Comparison of ENCODE assay signal across 9 mouse cellular contexts in the genomic region with DNA sequence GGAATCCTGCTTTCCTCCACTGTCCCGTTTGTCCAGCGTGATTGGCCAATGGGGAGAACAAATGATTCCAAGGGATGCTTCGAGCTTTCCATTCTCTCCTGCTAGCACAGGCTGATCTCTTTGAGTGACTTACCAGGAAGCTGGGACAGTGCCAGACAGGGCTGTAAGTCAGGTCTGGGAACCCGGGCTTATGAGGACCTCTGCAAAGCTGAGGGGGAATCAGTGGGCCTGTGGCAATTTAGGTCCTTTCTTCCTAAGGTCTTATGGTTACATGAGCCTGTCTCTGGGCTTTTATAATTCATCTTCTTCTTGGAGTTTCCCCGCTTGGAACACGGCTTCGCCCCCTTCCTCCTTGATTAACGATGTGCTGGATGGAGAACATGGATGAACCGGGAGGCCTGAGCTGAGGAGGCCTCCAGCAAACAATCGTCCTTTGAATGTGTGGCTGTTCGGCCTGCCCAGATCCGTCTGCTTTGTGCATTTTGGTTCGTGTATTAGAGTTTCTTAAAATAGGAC.
DNase-seq lines count a peak whose midpoint lies in the region; ATAC-seq and TF ChIP-seq lines count a peak whose summit lies in the region.
"Had no signal": no experiment of that assay in that cellular context is flagged by ENCODE, and none has a peak within 500 bp of the region (broad histone marks: within the 10 kb centered on the region; RNA-seq: fewer than 3 reads in every experiment).

No protein-coding gene starts in this region.

- H3K36me3 ChIP-seq in intestine, embryonic 14.5 days (ENCODE audit: control insufficient read depth, insufficient read depth, low read length) = no peaks in the 10 kb centered on the region
- H3K36me3 ChIP-seq in intestine, postnatal 0 days (ENCODE audit: control insufficient read depth, insufficient read depth) = no peaks in the 10 kb centered on the region
- H3K36me3 ChIP-seq in hindbrain, embryonic 11.5 days (ENCODE audit: control insufficient read depth, insufficient read depth, low read length) = no peaks in the 10 kb centered on the region
- no peaks in the 10 kb centered on the region for H3K36me3 ChIP-seq in midbrain, embryonic 12.5 days
- H3K36me3 ChIP-seq: G1E had no signal

- ATAC-seq in intestine, embryonic 14.5 days (replicated peaks; ENCODE audit: low FRiP score, low TSS enrichment, low read depth) = no peak
- no peak for ATAC-seq in intestine, postnatal 0 days
- ATAC-seq in hindbrain, embryonic 11.5 days (ENCODE audit: low FRiP score) = no peak
- no peak for ATAC-seq in midbrain, embryonic 12.5 days (ENCODE audit: low FRiP score, low read depth)

- peak overlapping the region; percentile 14 for H3K4me2 ChIP-seq in intestine, embryonic 14.5 days (ENCODE audit: low read length)
- H3K4me2 ChIP-seq in intestine, postnatal 0 days (replicated peaks; ENCODE audit: low read depth) = no peak overlapping the region
- H3K4me2 ChIP-seq in hindbrain, embryonic 11.5 days (replicated peaks; ENCODE audit: low read depth, low read length) = no peak overlapping the region
- H3K4me2 ChIP-seq in midbrain, embryonic 12.5 days (replicated peaks) = no peak overlapping the region

- peaks cover 51% of the 10 kb centered on the region for H3K4me1 ChIP-seq in intestine, embryonic 14.5 days (replicated peaks; ENCODE audit: control insufficient read depth, insufficient read depth, low read length)
- H3K4me1 ChIP-seq in intestine, postnatal 0 days (replicated peaks; ENCODE audit: control insufficient read depth, insufficient read depth, low read length) = no peaks in the 10 kb centered on the region
- peaks cover 14% of the 10 kb centered on the region; the same call in 1 of the 2 replicates for H3K4me1 ChIP-seq in embryonic fibroblast, embryonic 13.5 days (ENCODE audit: control insufficient read depth, insufficient read depth, low read length)
- peaks cover 3% of the 10 kb centered on the region for H3K4me1 ChIP-seq in hindbrain, embryonic 11.5 days (replicated peaks; ENCODE audit: control insufficient read depth, insufficient read depth, low read length)
- peaks cover 28% of the 10 kb centered on the region for H3K4me1 ChIP-seq in midbrain, embryonic 12.5 days

- no peak overlapping the region for H3K9ac ChIP-seq in intestine, embryonic 14.5 days (ENCODE audit: low read length)
- H3K9ac ChIP-seq in intestine, postnatal 0 days (ENCODE audit: low read depth, low read length) = no peak overlapping the region
- no peak overlapping the region for H3K9ac ChIP-seq in hindbrain, embryonic 11.5 days (ENCODE audit: low read depth, low read length)
- peak overlapping the region; percentile 37 for H3K9ac ChIP-seq in midbrain, embryonic 12.5 days (replicated peaks)

- H3K9me3 ChIP-seq in intestine, embryonic 14.5 days (ENCODE audit: control insufficient read depth, low read length) = no peaks in the 10 kb centered on the region
- H3K9me3 ChIP-seq in intestine, postnatal 0 days (ENCODE audit: control insufficient read depth) = no peaks in the 10 kb centered on the region
- no peaks in the 10 kb centered on the region for H3K9me3 ChIP-seq in hindbrain, embryonic 11.5 days (ENCODE audit: control insufficient read depth, low read length)
- no peaks in the 10 kb centered on the region for H3K9me3 ChIP-seq in midbrain, embryonic 12.5 days

- 38% methylated on average over 13 of the region's 13 CpGs for WGBS in intestine, embryonic 14.5 days
- 50% methylated on average over 13 of the region's 13 CpGs for WGBS in intestine, postnatal 0 days
- WGBS in hindbrain, embryonic 11.5 days = 52% methylated on average over 13 of the region's 13 CpGs
- 57% methylated on average over 13 of the region's 13 CpGs for WGBS in midbrain, embryonic 12.5 days

- no peak for DNase-seq in intestine, embryonic 14.5 days (ENCODE audit: low spot score)
- peak; percentile 25 for DNase-seq in hindbrain, embryonic 11.5 days (ENCODE audit: low spot score)
- DNase-seq in frontal cortex, postnatal 10 days (ENCODE audit: low spot score in 2 of 2) = no peak
- no peak for DNase-seq in embryo, embryonic 11 days
- no peak for DNase-seq in testis, postnatal 14 days (ENCODE audit: low spot score)

- no peaks in the 10 kb centered on the region for H3K27me3 ChIP-seq in intestine, embryonic 14.5 days (replicated peaks; ENCODE audit: control insufficient read depth, insufficient read depth, low read length)
- no peaks in the 10 kb centered on the region for H3K27me3 ChIP-seq in intestine, postnatal 0 days (replicated peaks; ENCODE audit: control insufficient read depth, insufficient read depth, low read length)
- H3K27me3 ChIP-seq in hindbrain, embryonic 11.5 days (ENCODE audit: control insufficient read depth, insufficient read depth, low read length) = no peaks in the 10 kb centered on the region
- peaks cover 8% of the 10 kb centered on the region for H3K27me3 ChIP-seq in midbrain, embryonic 12.5 days

- H3K4me3 ChIP-seq in intestine, embryonic 14.5 days (ENCODE audit: low read depth, low read length) = no peak overlapping the region
- no peak overlapping the region for H3K4me3 ChIP-seq in intestine, postnatal 0 days (ENCODE audit: low read depth, low read length)
- no peak overlapping the region for H3K4me3 ChIP-seq in embryonic fibroblast, embryonic 13.5 days (ENCODE audit: insufficient read depth, low read length)
- H3K4me3 ChIP-seq in hindbrain, embryonic 11.5 days (ENCODE audit: low read depth, low read length) = no peak overlapping the region
- H3K4me3 ChIP-seq in midbrain, embryonic 12.5 days = no peak overlapping the region

- peak overlapping the region; percentile 85 for H3K27ac ChIP-seq in intestine, embryonic 14.5 days (ENCODE audit: low read depth)
- no peak overlapping the region for H3K27ac ChIP-seq in intestine, postnatal 0 days (ENCODE audit: low read depth, low read length)
- peak overlapping the region; percentile 63 for H3K27ac ChIP-seq in embryonic fibroblast, embryonic 13.5 days (ENCODE audit: insufficient read depth, low read length)
- H3K27ac ChIP-seq in hindbrain, embryonic 11.5 days (ENCODE audit: low read depth, low read length) = 0 out of 2 replicates have a peak overlapping the region, but pooled peaks have one; percentile 47
- H3K27ac ChIP-seq in midbrain, embryonic 12.5 days (replicated peaks) = peak overlapping the region; percentile 30; the same call in 1 of the 2 replicates

- TF ChIP-seq POLR2A in embryonic fibroblast, embryonic 13.5 days (IDR thresholded peaks at IDR 0.05; ENCODE audit: low read depth, low read length) = no peak

- no peak for TF ChIP-seq CTCF in intestine, postnatal 0 days (IDR thresholded peaks at IDR 0.05; ENCODE audit: low read depth)
- TF ChIP-seq CTCF in embryonic fibroblast, embryonic 13.5 days (IDR thresholded peaks at IDR 0.05; ENCODE audit: borderline replicate concordance, insufficient read depth, low read length) = no peak
